Mouse (Mus musculus): ENCODE data around the gene Foxb1. TPM values are rescaled to one million over a fixed set of nuclear protein-coding genes. Genes with fewer than 3 reads are reported as not detected.

Gene Foxb1
- polyA plus RNA-seq (2015; fragmentation: Nextera tagmentation; extraction: Ambion mirVana), result not detected in 2 replicates

GRCm38 (mm10) chr9:69760371-69761301 lies at the start of gene Foxb1:
TSS of gene Foxb1 (minus strand) at chr9:69760940.
- no peak within 1 kb of the TSS for H3K4me3 ChIP-seq (ENCODE audit: low read length)
- no peaks in the 10 kb centered on the region for H3K4me1 ChIP-seq (ENCODE audit: control insufficient read depth, insufficient read depth, low read length)
- H3K9me3 ChIP-seq (ENCODE audit: control insufficient read depth, low read length), result no peaks in the 10 kb centered on the region
- H3K9ac ChIP-seq (ENCODE audit: low read depth, low read length), result no peak within 1 kb of the TSS
- H3K4me2 ChIP-seq (ENCODE audit: low read depth, low read length), result no peak within 1 kb of the TSS
- WGBS, result under 1% methylated on average over 60 of the region's 60 CpGs
- no peak for ATAC-seq
- H3K27me3 ChIP-seq (replicated peaks; ENCODE audit: control insufficient read depth, insufficient read depth, low read length), result peaks cover 88% of the 10 kb centered on the region
- H3K36me3 ChIP-seq (ENCODE audit: control insufficient read depth, insufficient read depth, low read length), result no peaks in the 10 kb centered on the region
- no peak within 1 kb of the TSS for H3K27ac ChIP-seq (ENCODE audit: low read length)

- Histone ChIP-seq H3K9ac (ENCODE audit: low read depth, low read length) (no peak overlapping the region), H3K4me2 (ENCODE audit: low read depth, low read length) (no peak overlapping the region), H3K4me1 (ENCODE audit: control insufficient read depth, insufficient read depth, low read length) (no peaks in the 10 kb centered on the region), H3K4me3 (ENCODE audit: low read length) (no peak overlapping the region), H3K36me3 (ENCODE audit: control insufficient read depth, insufficient read depth, low read length) (no peaks in the 10 kb centered on the region), H3K9me3 (ENCODE audit: control insufficient read depth, low read length) (0 out of 2 replicates have a peak, but pooled peaks cover 2% of the 10 kb centered on the region), H3K27ac (ENCODE audit: low read length) (no peak overlapping the region), H3K27me3 (replicated peaks; ENCODE audit: control insufficient read depth, insufficient read depth, low read length) (no peaks in the 10 kb centered on the region)
- no peak for ATAC-seq
- WGBS, result 63% methylated on average over 7 of the region's 7 CpGs
Observed at GRCm38 (mm10) chr9:69790562-69790961, 29.8 kb upstream of the Foxb1 start.

- 76% methylated on average over 2 of the region's 2 CpGs for WGBS
- Histone ChIP-seq H3K36me3 (ENCODE audit: control insufficient read depth, insufficient read depth, low read length) (no peaks in the 10 kb centered on the region), H3K4me3 (ENCODE audit: low read length) (no peak overlapping the region), H3K9ac (ENCODE audit: low read depth, low read length) (no peak overlapping the region), H3K9me3 (ENCODE audit: control insufficient read depth, low read length) (no peaks in the 10 kb centered on the region), H3K27ac (ENCODE audit: low read length) (no peak overlapping the region), H3K4me1 (ENCODE audit: control insufficient read depth, insufficient read depth, low read length) (no peaks in the 10 kb centered on the region), H3K27me3 (replicated peaks; ENCODE audit: control insufficient read depth, insufficient read depth, low read length) (peaks cover 5% of the 10 kb centered on the region; the same call in 1 of the 2 replicates), H3K4me2 (ENCODE audit: low read depth, low read length) (no peak overlapping the region)
- ATAC-seq, result no peak
Observed at GRCm38 (mm10) chr9:69779996-69780395, 19.3 kb upstream of the Foxb1 start.

GRCm38 (mm10) chr9:69769949-69770585 lies 9.3 kb upstream of the Foxb1 start:
- no peak overlapping the region for H3K9ac ChIP-seq (ENCODE audit: low read depth, low read length)
- 4% methylated on average over 21 of the region's 21 CpGs for WGBS

GRCm38 (mm10) chr9:69769091-69769948 lies 8.6 kb upstream of the Foxb1 start:
- Histone ChIP-seq H3K9ac (ENCODE audit: low read depth, low read length) (no peak overlapping the region), H3K4me3 (ENCODE audit: low read length) (no peak overlapping the region), H3K27me3 (replicated peaks; ENCODE audit: control insufficient read depth, insufficient read depth, low read length) (peaks cover 61% of the 10 kb centered on the region), H3K4me1 (ENCODE audit: control insufficient read depth, insufficient read depth, low read length) (no peaks in the 10 kb centered on the region), H3K4me2 (ENCODE audit: low read depth, low read length) (no peak overlapping the region), H3K27ac (ENCODE audit: low read length) (no peak overlapping the region), H3K36me3 (ENCODE audit: control insufficient read depth, insufficient read depth, low read length) (no peaks in the 10 kb centered on the region), H3K9me3 (ENCODE audit: control insufficient read depth, low read length) (no peaks in the 10 kb centered on the region)
- no peak for ATAC-seq
- 2% methylated on average over 36 of the region's 36 CpGs for WGBS

More at GRCm38 (mm10) chr9:69769949-69770585, 9.3 kb upstream of the Foxb1 start:
- Histone ChIP-seq H3K4me1 (ENCODE audit: control insufficient read depth, insufficient read depth, low read length) (no peaks in the 10 kb centered on the region), H3K4me2 (ENCODE audit: low read depth, low read length) (no peak overlapping the region), H3K9me3 (ENCODE audit: control insufficient read depth, low read length) (no peaks in the 10 kb centered on the region), H3K27ac (ENCODE audit: low read length) (no peak overlapping the region), H3K4me3 (ENCODE audit: low read length) (no peak overlapping the region), H3K36me3 (ENCODE audit: control insufficient read depth, insufficient read depth, low read length) (no peaks in the 10 kb centered on the region), H3K27me3 (replicated peaks; ENCODE audit: control insufficient read depth, insufficient read depth, low read length) (peaks cover 57% of the 10 kb centered on the region)
- no peak for ATAC-seq

- H3K4me3 ChIP-seq (ENCODE audit: low read length), result no peak overlapping the region
- no peak overlapping the region for H3K9ac ChIP-seq (ENCODE audit: low read depth, low read length)
- no peak for ATAC-seq
- H3K9me3 ChIP-seq (ENCODE audit: control insufficient read depth, low read length), result no peaks in the 10 kb centered on the region
- no peak overlapping the region for H3K27ac ChIP-seq (ENCODE audit: low read length)
- 2% methylated on average over 28 of the region's 28 CpGs for WGBS
- no peak overlapping the region for H3K4me2 ChIP-seq (ENCODE audit: low read depth, low read length)
- H3K27me3 ChIP-seq (replicated peaks; ENCODE audit: control insufficient read depth, insufficient read depth, low read length), result peaks cover 71% of the 10 kb centered on the region
- H3K4me1 ChIP-seq (ENCODE audit: control insufficient read depth, insufficient read depth, low read length), result no peaks in the 10 kb centered on the region
- H3K36me3 ChIP-seq (ENCODE audit: control insufficient read depth, insufficient read depth, low read length), result no peaks in the 10 kb centered on the region
Observed at GRCm38 (mm10) chr9:69768136-69768875, 7.6 kb upstream of the Foxb1 start.

GRCm38 (mm10) chr9:69767421-69767820 lies 6.7 kb upstream of the Foxb1 start:
- Histone ChIP-seq H3K9me3 (ENCODE audit: control insufficient read depth, low read length) (no peaks in the 10 kb centered on the region), H3K36me3 (ENCODE audit: control insufficient read depth, insufficient read depth, low read length) (no peaks in the 10 kb centered on the region), H3K27me3 (replicated peaks; ENCODE audit: control insufficient read depth, insufficient read depth, low read length) (peaks cover 78% of the 10 kb centered on the region), H3K4me2 (ENCODE audit: low read depth, low read length) (no peak overlapping the region), H3K9ac (ENCODE audit: low read depth, low read length) (no peak overlapping the region), H3K4me3 (ENCODE audit: low read length) (no peak overlapping the region), H3K4me1 (ENCODE audit: control insufficient read depth, insufficient read depth, low read length) (no peaks in the 10 kb centered on the region), H3K27ac (ENCODE audit: low read length) (no peak overlapping the region)
- no peak for ATAC-seq
- WGBS, result under 1% methylated on average over 12 of the region's 12 CpGs

GRCm38 (mm10) chr9:69766936-69767335 lies 6.2 kb upstream of the Foxb1 start:
- Histone ChIP-seq H3K9ac (ENCODE audit: low read depth, low read length) (no peak overlapping the region), H3K27me3 (replicated peaks; ENCODE audit: control insufficient read depth, insufficient read depth, low read length) (peaks cover 83% of the 10 kb centered on the region), H3K4me3 (ENCODE audit: low read length) (no peak overlapping the region), H3K9me3 (ENCODE audit: control insufficient read depth, low read length) (no peaks in the 10 kb centered on the region), H3K4me2 (ENCODE audit: low read depth, low read length) (no peak overlapping the region), H3K36me3 (ENCODE audit: control insufficient read depth, insufficient read depth, low read length) (no peaks in the 10 kb centered on the region), H3K4me1 (ENCODE audit: control insufficient read depth, insufficient read depth, low read length) (no peaks in the 10 kb centered on the region), H3K27ac (ENCODE audit: low read length) (no peak overlapping the region)
- ATAC-seq, result no peak
- 1% methylated on average over 4 of the region's 4 CpGs for WGBS

Measured in intestine, embryonic 16.5 days (tissue).